Mouse (Mus musculus) stomach, embryonic 16.5 days (tissue): Measurements from ENCODE around the gene Maml2. TPM values are rescaled to one million over a fixed set of nuclear protein-coding genes. Genes with fewer than 3 reads are reported as not detected.

ENCODE experiments used
- ATAC-seq: fragments of 200-750 bp; cut with Nextera tagmentation; 2 replicates; pipeline ENCODE4 v1.8.0; 2017; ENCODE audit warnings: moderate number of reproducible peaks, moderate TSS enrichment; ENCODE audit not compliant: insufficient read depth, low FRiP score
- H3K27ac ChIP-seq: fragments of 300-500 bp; sonication (generic); 2 replicates; pipeline ENCODE4 v1.5.1; 2014; ENCODE audit warnings: low read length
- H3K27me3 ChIP-seq: fragments of 300-500 bp; sonication (generic); 2 replicates; pipeline ENCODE4 v1.6.1; 2014; ENCODE audit warnings: low read length, control low read depth, mixed read lengths; ENCODE audit not compliant: control insufficient read depth, insufficient read depth
- H3K36me3 ChIP-seq: fragments of 300-500 bp; sonication (generic); 2 replicates; pipeline ENCODE4 v1.6.1; 2014; ENCODE audit warnings: low read length; ENCODE audit not compliant: control insufficient read depth, insufficient read depth
- H3K4me1 ChIP-seq: fragments of 300-500 bp; sonication (generic); 2 replicates; pipeline ENCODE4 v1.6.1; 2014; ENCODE audit warnings: low read length, control low read depth, mixed read lengths; ENCODE audit not compliant: control insufficient read depth, insufficient read depth
- H3K4me2 ChIP-seq: fragments of 300-500 bp; sonication (generic); 2 replicates; pipeline ENCODE4 v1.6.1; 2014; ENCODE audit warnings: low read depth, low read length, mixed read lengths
- H3K4me3 ChIP-seq: fragments of 300-500 bp; sonication (generic); replicated peaks from 2 replicates; pipeline ENCODE4 v1.5.1; 2014; ENCODE audit warnings: mild to moderate bottlenecking, low read length
- H3K9ac ChIP-seq: fragments of 300-500 bp; sonication (generic); 2 replicates; pipeline ENCODE4 v1.6.1; 2014; ENCODE audit warnings: low read length
- H3K9me3 ChIP-seq: fragments of 300-500 bp; sonication (generic); replicated peaks from 2 replicates; pipeline ENCODE4 v1.6.1; 2016; ENCODE audit warnings: low read length, control low read depth; ENCODE audit not compliant: control insufficient read depth
- WGBS: fragments of 180-500 bp; shearing (Covaris S2); extraction: QIAGEN DNeasy Blood & Tissue Kit; methylation state at CpG from one replicate; pipeline ENCODE4 v1.1.7; 2014; 5-methylcytosine and 5-hydroxymethylcytosine counted together
- polyA plus RNA-seq: library from polyadenylated mRNA; unstranded; fragments of >200 nt; fragmentation: Nextera tagmentation; extraction: Ambion mirVana; gene quantifications from 2 replicates; pipeline ENCODE4 v1.2.1, GENCODE M21; 2015

The Maml2 gene
- polyA plus RNA-seq, 1 experiment from 2014 or later, result 8.9 TPM

DNA sequence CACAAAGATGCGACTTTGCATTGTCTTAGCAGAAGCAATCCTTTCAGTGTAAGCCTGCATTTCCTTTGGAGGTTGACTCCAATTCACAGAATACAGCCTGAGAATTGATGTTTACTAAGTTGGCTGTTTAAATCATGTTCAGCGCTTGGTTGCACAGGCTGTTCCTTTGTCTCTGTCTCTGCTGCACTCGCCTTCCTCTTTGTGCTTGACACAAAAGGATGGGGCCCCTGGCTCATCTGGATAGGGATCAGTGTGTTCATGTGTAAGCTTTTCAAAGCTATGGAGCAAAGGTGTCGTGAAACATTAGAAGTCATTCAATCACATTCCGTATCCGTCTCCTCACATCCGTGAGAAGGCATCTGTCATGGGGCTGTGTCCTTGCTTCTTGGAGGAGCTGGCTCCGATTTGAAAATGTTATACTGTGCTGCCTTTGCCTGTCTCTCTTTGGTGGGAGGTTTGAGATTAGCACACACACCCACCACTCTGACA is 354.7 kb downstream of the Maml2 start:
- Histone ChIP-seq H3K4me3 (no peak overlapping the region), H3K27me3 (no peaks in the 10 kb centered on the region), H3K9ac (no peak overlapping the region), H3K4me2 (peak overlapping the region; percentile 22; the same call in 1 of the 2 replicates), H3K27ac (no peak overlapping the region), H3K36me3 (no peaks in the 10 kb centered on the region), H3K9me3 (no peaks in the 10 kb centered on the region), H3K4me1 (peaks cover 6% of the 10 kb centered on the region; the same call in 1 of the 2 replicates)
- no peak; the same call in 1 of the 2 replicates for ATAC-seq
- WGBS, result 59% methylated on average over 8 of the region's 8 CpGs

DNA sequence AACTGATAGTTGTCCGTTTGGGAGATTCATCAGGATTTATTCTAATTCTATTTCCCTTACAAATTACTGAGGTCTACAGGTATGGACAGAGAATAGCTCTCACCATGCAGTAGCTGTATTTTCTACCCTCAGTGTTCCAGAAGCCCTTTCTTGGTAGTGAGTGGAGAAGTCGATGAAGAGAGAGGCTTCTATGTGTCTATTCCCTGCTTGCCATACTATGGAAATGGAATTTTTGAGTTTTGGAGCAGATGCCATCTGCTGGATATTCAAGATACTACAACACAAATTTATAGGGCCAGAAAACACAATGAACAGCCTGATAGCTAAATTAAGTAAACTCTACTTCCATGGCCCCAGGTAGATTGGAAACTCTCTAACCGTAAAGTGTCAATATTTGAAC is 355.2 kb downstream of the Maml2 start:
- H3K9ac ChIP-seq, result no peak overlapping the region
- WGBS, result 28% methylated on average over 3 of the region's 3 CpGs
- H3K27ac ChIP-seq, result no peak overlapping the region
- H3K27me3 ChIP-seq, result no peaks in the 10 kb centered on the region
- H3K36me3 ChIP-seq, result no peaks in the 10 kb centered on the region
- H3K4me3 ChIP-seq, result no peak overlapping the region
- 0 out of 2 replicates have a peak overlapping the region, but pooled peaks have one; percentile 22 for H3K4me2 ChIP-seq
- no peaks in the 10 kb centered on the region for H3K9me3 ChIP-seq
- no peak for ATAC-seq
- H3K4me1 ChIP-seq, result peaks cover 6% of the 10 kb centered on the region; the same call in 1 of the 2 replicates

DNA sequence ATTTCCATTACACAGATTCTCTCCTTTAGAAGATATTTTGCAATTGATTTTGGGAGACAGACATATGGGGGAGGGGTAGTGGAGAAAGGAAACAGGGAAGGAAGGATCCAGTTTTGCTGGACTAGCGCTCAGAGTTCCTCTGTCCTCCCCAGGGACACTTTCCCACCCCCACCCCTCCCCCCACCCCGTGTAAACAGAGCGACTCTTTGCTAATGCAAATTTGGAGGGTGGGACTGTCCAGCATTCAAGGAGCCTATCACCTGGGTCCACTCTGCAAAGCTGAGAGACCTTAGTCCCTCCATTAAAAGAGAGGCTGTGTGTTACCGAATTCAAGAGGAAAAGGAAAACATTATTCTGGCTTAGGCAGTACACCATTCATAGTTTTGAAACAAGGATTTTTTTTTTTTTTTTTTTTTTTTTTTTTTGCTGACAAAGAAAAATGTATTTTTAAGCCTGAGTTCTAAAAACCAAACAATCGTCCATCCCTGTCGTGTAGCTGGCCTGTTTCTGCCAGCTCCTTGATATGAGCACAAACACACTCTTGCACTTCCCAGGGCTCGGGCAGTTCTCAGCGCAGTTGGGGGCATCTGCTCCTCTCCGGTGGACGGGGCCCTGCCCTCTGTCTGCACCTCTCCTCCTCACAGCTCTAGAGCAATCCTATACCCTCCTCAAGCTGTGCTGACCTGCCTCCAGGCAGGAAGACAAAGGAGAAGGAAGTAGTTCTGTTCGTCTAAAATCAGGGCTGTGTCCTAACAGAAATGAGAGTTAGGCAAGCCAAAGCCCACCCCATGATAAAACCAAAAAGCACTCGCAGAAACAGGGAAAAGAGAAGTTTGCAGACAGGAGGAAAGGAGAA is 364.2 kb downstream of the Maml2 start:
- no peaks in the 10 kb centered on the region for H3K9me3 ChIP-seq
- no peaks in the 10 kb centered on the region for H3K36me3 ChIP-seq
- peaks cover 22% of the 10 kb centered on the region for H3K4me1 ChIP-seq
- H3K9ac ChIP-seq, result peak overlapping the region; percentile 60
- peak overlapping the region; percentile 23 for H3K4me3 ChIP-seq
- 4% methylated on average over 12 of the region's 12 CpGs for WGBS
- peak overlapping the region; percentile 51 for H3K4me2 ChIP-seq
- peak overlapping the region; percentile 78 for H3K27ac ChIP-seq
- peak; percentile 41; the same call in 1 of the 2 replicates for ATAC-seq
- no peaks in the 10 kb centered on the region for H3K27me3 ChIP-seq

DNA sequence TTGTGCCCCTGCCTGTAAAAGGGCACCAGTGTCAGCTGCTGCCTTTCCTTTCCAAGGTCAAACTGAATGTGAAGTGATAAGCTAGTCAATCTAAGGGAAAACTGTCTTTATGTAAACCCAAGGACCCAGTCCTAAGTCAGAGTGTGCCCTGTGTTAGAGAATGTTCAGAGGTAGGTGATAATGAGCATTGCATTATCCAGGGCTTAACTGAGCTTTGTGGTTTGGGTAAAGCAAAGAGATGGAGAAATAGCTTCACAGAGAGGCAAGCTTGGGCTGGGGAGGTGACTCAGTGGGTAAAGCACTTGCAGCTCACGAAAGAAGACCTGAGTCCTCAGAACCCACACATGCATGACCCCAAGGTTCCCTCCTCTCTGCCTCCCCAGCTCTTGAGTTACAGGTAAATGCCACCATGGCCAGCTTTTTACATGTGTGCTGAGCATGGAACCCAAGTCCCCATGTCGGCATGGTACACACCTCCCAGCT is 367.8 kb downstream of the Maml2 start:
- H3K4me1 ChIP-seq, result peaks cover 22% of the 10 kb centered on the region
- H3K27ac ChIP-seq, result no peak overlapping the region
- 74% methylated on average over 2 of the region's 2 CpGs for WGBS
- no peak overlapping the region for H3K4me2 ChIP-seq
- no peaks in the 10 kb centered on the region for H3K27me3 ChIP-seq
- no peaks in the 10 kb centered on the region for H3K36me3 ChIP-seq
- peak; percentile 54; the same call in 1 of the 2 replicates for ATAC-seq
- no peak overlapping the region for H3K9ac ChIP-seq
- H3K9me3 ChIP-seq, result no peaks in the 10 kb centered on the region
- no peak overlapping the region for H3K4me3 ChIP-seq

DNA sequence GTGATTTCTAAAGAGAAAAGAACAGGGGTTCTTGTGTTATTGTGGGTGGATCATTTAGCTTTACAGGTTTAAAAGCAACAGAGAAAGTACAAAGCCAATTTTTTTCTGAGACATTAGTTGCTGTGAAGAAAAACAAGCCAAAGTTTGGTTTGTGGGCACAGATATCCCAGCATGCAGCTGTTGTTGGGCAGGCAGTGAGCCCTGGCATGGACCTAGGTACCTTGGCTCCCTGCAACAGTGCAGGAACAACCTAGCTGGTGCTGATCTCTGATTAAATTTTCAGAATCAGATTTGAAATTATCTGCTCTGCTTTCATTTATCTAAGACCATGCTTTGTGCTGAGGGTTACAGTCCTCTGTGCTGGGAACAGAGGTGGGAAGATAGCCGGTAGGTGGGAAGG is 370.2 kb downstream of the Maml2 start:
- H3K36me3 ChIP-seq, result no peaks in the 10 kb centered on the region
- H3K27me3 ChIP-seq, result no peaks in the 10 kb centered on the region
- no peaks in the 10 kb centered on the region for H3K9me3 ChIP-seq
- peaks cover 4% of the 10 kb centered on the region; the same call in 1 of the 2 replicates for H3K4me1 ChIP-seq
- no peak overlapping the region for H3K27ac ChIP-seq
- H3K4me3 ChIP-seq, result no peak overlapping the region
- no peak for ATAC-seq
- H3K9ac ChIP-seq, result no peak overlapping the region
- no peak overlapping the region for H3K4me2 ChIP-seq
- WGBS, result 86% methylated on average over 1 of the region's 1 CpGs

DNA sequence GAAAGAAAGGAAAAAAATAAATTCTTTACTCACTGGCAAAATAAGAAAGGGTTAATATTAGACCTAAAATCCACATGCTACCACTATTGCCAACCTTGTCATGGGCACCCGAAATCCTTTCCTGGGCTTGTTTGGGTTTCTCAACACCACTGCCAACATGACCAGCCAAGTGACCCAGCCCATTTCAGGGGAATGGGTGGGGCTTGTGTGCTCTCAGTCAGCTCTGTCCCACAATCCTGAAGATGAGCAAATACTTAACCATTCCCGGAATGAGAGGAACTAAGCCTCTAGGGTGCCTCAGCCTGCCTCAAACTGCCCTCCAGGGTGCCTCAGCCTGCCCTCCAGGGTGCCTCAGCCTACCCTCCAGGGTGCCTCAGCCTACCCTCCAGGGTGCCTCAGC is 371.0 kb downstream of the Maml2 start:
- H3K4me3 ChIP-seq, result no peak overlapping the region
- 49% methylated on average over 2 of the region's 2 CpGs for WGBS
- no peak for ATAC-seq
- H3K36me3 ChIP-seq, result no peaks in the 10 kb centered on the region
- no peak overlapping the region for H3K27ac ChIP-seq
- H3K9me3 ChIP-seq, result no peaks in the 10 kb centered on the region
- H3K9ac ChIP-seq, result no peak overlapping the region
- H3K27me3 ChIP-seq, result no peaks in the 10 kb centered on the region
- H3K4me1 ChIP-seq, result 0 out of 2 replicates have a peak, but pooled peaks cover 4% of the 10 kb centered on the region
- no peak overlapping the region for H3K4me2 ChIP-seq

DNA sequence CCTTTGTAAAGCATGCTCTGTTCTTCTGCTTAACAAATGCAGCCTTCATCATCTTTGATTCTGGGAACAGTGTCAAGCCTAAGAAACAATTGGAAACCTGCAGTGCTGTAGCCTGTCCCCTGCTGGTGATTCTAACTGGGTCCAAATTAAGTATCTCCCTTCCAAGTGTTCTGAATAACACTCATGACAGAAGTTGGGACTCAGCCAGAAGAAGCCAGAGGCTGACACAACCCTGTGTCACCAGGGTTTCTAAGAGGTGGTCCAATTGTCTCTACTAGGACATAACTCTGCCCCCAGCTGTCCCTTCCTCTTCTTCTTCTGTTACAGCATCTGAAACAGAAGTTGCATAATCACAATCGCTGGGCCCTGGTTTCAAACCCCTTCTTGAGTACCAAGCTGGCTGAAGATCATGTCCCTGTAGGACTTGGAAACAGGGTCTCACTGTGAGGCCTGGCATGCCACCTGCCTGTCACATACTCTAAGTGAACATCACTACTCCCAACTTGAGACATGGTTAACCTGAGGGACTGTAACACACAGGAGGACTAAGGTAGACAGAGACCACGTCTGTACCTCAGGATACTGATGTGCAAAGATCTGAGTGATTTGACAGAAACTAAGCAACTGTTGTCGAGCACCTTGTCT is 373.5 kb downstream of the Maml2 start:
- Histone ChIP-seq H3K27ac (no peak overlapping the region), H3K27me3 (no peaks in the 10 kb centered on the region), H3K9me3 (no peaks in the 10 kb centered on the region), H3K4me1 (no peaks in the 10 kb centered on the region), H3K36me3 (no peaks in the 10 kb centered on the region), H3K4me3 (no peak overlapping the region), H3K9ac (no peak overlapping the region), H3K4me2 (no peak overlapping the region)
- 77% methylated on average over 3 of the region's 3 CpGs for WGBS
- ATAC-seq, result no peak

DNA sequence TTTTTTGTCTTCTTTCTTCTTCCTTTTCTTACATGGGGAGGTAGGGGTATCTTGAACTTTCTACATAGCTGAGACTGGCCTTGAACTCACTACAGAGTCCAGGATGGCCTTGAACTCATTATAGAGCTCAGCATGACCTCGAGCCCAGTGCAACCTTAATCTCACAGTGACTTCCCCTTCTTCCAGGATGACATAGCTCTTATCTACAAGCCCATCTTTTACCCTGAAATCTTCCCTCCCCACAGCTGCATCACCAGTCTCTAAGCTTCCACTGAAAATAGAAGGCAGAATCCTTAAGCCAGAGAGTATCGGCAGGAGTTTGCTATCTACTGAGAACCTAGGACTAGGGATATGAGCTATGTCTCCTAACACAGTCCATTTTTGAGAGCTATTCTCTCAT is 375.5 kb downstream of the Maml2 start:
- 72% methylated on average over 2 of the region's 2 CpGs for WGBS
- no peak for ATAC-seq
- no peaks in the 10 kb centered on the region for H3K4me1 ChIP-seq
- H3K9ac ChIP-seq, result no peak overlapping the region
- no peaks in the 10 kb centered on the region for H3K9me3 ChIP-seq
- H3K4me2 ChIP-seq, result no peak overlapping the region
- no peak overlapping the region for H3K27ac ChIP-seq
- H3K4me3 ChIP-seq, result no peak overlapping the region
- no peaks in the 10 kb centered on the region for H3K36me3 ChIP-seq
- H3K27me3 ChIP-seq, result no peaks in the 10 kb centered on the region

DNA sequence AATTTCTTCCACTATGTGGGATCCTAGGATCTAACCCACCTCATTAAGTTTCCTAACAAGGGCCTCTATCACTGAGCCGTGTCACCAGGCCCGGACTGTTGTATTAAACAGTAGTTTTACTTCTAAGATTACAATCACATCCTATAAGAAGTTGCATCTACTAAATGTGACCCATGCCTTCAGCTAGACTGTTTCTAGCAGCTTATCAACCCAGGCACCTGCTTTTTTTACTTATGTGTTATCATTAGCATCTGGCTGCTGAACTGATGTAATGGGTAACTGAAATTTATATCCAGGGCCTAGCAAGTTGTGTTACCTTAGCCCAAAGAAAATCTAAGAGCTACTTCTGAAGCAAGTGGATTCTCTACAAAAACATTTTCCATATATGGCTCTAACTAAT is 380.3 kb downstream of the Maml2 start:
- 90% methylated on average over 2 of the region's 2 CpGs for WGBS
- H3K27me3 ChIP-seq, result no peaks in the 10 kb centered on the region

More for the DNA sequence above, 380.3 kb downstream of the Maml2 start:
- Histone ChIP-seq H3K4me3 (no peak overlapping the region), H3K9ac (no peak overlapping the region), H3K4me1 (0 out of 2 replicates have a peak, but pooled peaks cover 11% of the 10 kb centered on the region), H3K36me3 (no peaks in the 10 kb centered on the region), H3K27ac (no peak overlapping the region), H3K4me2 (no peak overlapping the region), H3K9me3 (no peaks in the 10 kb centered on the region)
- ATAC-seq, result no peak
